Mouse (Mus musculus): ENCODE measurements around the gene Polr2f. TPM values are rescaled to one million over a fixed set of nuclear protein-coding genes. Genes with fewer than 3 reads are reported as not detected.

Polr2f gene
- polyA plus RNA-seq, 1 experiment = 436 TPM

DNA sequence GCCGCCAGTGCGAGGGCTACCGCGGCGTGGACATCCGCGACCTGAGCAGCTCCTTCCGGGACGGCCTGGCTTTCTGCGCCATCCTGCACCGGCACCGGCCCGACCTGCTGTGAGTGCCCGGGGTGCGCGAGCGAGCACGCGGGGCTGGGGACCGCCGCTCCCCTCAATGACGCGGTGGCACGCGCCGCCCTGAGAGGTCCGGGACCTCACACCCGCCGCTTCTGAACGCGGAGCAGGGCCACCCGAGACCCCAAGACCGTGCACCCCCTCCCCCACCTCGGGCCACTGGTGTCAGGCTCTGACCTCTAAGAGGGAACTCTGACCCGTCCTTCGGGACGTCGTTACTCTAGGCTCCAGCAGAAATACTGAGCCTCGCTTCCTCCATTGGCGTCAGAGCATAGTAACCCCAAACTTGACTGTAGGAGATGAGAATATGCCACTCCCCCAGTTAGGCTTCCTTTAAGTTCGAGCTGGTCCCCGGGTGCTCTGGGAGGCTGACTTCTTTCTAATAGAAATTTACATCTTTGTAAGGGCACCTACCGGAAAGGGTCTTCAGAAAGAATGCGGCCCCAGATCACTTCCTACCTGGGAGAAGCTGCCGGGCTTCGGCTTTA lies 31.4 kb upstream of the Polr2f start:
- TF ChIP-seq USF1 (IDR thresholded peaks at IDR 0.05; ENCODE audit: low read depth) (no peak), CEBPB (IDR thresholded peaks at IDR 0.05; ENCODE audit: low read depth) (no peak), CTCF (IDR thresholded peaks at IDR 0.05; ENCODE audit: control insufficient read depth, insufficient read depth, insufficient read length) (no peak), MAX (IDR thresholded peaks at IDR 0.05) (no peak), MYOD1 (IDR thresholded peaks at IDR 0.05; ENCODE audit: control insufficient read depth, insufficient read length, low read depth) (no peak), FOSL1 (IDR thresholded peaks at IDR 0.05; ENCODE audit: insufficient read depth, low read length, poor library complexity, severe bottlenecking) (no peak), MYOG (IDR thresholded peaks at IDR 0.05; ENCODE audit: control insufficient read depth, extremely low read depth, insufficient read length) (no peak)
- no peaks in the 10 kb centered on the region for H3K36me3 ChIP-seq (ENCODE audit: control insufficient read depth, insufficient read depth)
- peak overlapping the region; percentile 76 for H3ac ChIP-seq (ENCODE audit: control insufficient read depth, insufficient read length, low read depth)
- H3K27me3 ChIP-seq (ENCODE audit: control insufficient read depth, insufficient read depth, insufficient read length) = no peaks in the 10 kb centered on the region
- H3K4me3 ChIP-seq (ENCODE audit: insufficient read depth, poor library complexity, severe bottlenecking) = peak overlapping the region; percentile 75
- H3K79me3 ChIP-seq (ENCODE audit: low read depth) = peaks cover 12% of the 10 kb centered on the region
- peaks cover 30% of the 10 kb centered on the region for H3K79me2 ChIP-seq (ENCODE audit: control insufficient read depth, insufficient read depth)

DNA sequence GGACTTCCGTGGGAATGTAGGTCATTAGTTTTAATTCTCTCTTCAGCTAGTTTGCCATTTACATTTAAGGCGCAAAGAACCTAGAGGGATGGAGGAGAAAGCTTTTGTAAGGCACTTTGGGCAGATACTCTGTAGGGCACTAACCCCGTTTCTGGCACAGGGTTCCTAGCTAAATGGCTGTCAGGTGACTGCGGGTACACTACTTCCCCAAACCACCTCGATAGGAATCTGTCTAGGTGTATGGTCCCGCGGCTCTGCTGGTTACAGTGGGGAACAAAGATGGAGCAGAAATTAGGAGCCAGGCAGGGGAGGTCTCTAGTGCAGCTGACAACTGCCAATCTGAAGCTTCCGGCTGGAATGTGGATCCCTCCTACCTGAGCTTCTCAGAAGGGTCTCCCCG lies 30.8 kb upstream of the Polr2f start:
- Histone ChIP-seq H3K79me3 (ENCODE audit: low read depth) (peaks cover 12% of the 10 kb centered on the region), H3K36me3 (ENCODE audit: control insufficient read depth, insufficient read depth) (peaks cover 4% of the 10 kb centered on the region), H3ac (ENCODE audit: control insufficient read depth, insufficient read length, low read depth) (peak overlapping the region; percentile 76), H3K79me2 (ENCODE audit: control insufficient read depth, insufficient read depth) (peaks cover 30% of the 10 kb centered on the region), H3K4me3 (ENCODE audit: insufficient read depth, poor library complexity, severe bottlenecking) (peak overlapping the region; percentile 75), H3K27me3 (ENCODE audit: control insufficient read depth, insufficient read depth, insufficient read length) (no peaks in the 10 kb centered on the region)
- TF ChIP-seq MYOG (IDR thresholded peaks at IDR 0.05; ENCODE audit: control insufficient read depth, extremely low read depth, insufficient read length) = no peak
- no peak for TF ChIP-seq MYOD1 (IDR thresholded peaks at IDR 0.05; ENCODE audit: control insufficient read depth, insufficient read length, low read depth)
- TF ChIP-seq CEBPB (IDR thresholded peaks at IDR 0.05; ENCODE audit: low read depth) = no peak
- TF ChIP-seq USF1 (IDR thresholded peaks at IDR 0.05; ENCODE audit: low read depth) = no peak
- no peak for TF ChIP-seq MAX (IDR thresholded peaks at IDR 0.05)

- no peak for TF ChIP-seq CTCF (IDR thresholded peaks at IDR 0.05; ENCODE audit: control insufficient read depth, insufficient read depth, insufficient read length)
- no peak for TF ChIP-seq MYOG (IDR thresholded peaks at IDR 0.05; ENCODE audit: control insufficient read depth, extremely low read depth, insufficient read length)
- TF ChIP-seq FOSL1 (IDR thresholded peaks at IDR 0.05; ENCODE audit: insufficient read depth, low read length, poor library complexity, severe bottlenecking) = no peak
- TF ChIP-seq MAX (IDR thresholded peaks at IDR 0.05) = no peak
- TF ChIP-seq USF1 (IDR thresholded peaks at IDR 0.05; ENCODE audit: low read depth) = no peak
- TF ChIP-seq CEBPB (IDR thresholded peaks at IDR 0.05; ENCODE audit: low read depth) = no peak
- TF ChIP-seq MYOD1 (IDR thresholded peaks at IDR 0.05; ENCODE audit: control insufficient read depth, insufficient read length, low read depth) = no peak
- H3ac ChIP-seq (ENCODE audit: control insufficient read depth, insufficient read length, low read depth) = no peak overlapping the region
- no peaks in the 10 kb centered on the region for H3K27me3 ChIP-seq (ENCODE audit: control insufficient read depth, insufficient read depth, insufficient read length)
- peaks cover 9% of the 10 kb centered on the region for H3K36me3 ChIP-seq (ENCODE audit: control insufficient read depth, insufficient read depth)
- H3K79me2 ChIP-seq (ENCODE audit: control insufficient read depth, insufficient read depth) = peaks cover 30% of the 10 kb centered on the region
- peaks cover 12% of the 10 kb centered on the region for H3K79me3 ChIP-seq (ENCODE audit: low read depth)
- peak overlapping the region; percentile 75 for H3K4me3 ChIP-seq (ENCODE audit: insufficient read depth, poor library complexity, severe bottlenecking)
Measured at GRCm38 (mm10) chr15:79110528-79110927, 30.3 kb upstream of the Polr2f start.

DNA sequence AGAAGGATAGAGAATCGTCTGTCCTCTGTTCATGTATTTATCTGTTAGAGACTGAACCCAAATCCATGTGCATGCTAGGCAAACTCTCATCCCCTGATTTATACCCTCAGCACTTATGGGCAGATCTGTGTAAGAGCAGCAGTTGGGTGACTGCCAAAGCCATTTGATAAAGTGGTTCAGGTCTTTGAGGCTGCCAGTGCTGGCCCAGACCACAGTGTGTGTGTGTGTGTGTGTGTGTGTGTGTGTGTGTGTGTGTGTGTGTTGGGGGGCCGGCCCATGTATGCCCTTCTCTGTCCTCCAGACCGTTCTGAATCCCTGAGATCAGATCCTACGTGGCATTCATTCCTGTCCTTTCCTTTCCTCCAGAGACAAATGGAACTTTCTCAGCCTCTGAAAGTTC lies 29.0 kb upstream of the Polr2f start:
- Histone ChIP-seq H3K27me3 (ENCODE audit: control insufficient read depth, insufficient read depth, insufficient read length) (no peaks in the 10 kb centered on the region), H3K79me2 (ENCODE audit: control insufficient read depth, insufficient read depth) (peaks cover 30% of the 10 kb centered on the region), H3ac (ENCODE audit: control insufficient read depth, insufficient read length, low read depth) (no peak overlapping the region), H3K4me3 (ENCODE audit: insufficient read depth, poor library complexity, severe bottlenecking) (no peak overlapping the region), H3K79me3 (ENCODE audit: low read depth) (peaks cover 12% of the 10 kb centered on the region), H3K36me3 (ENCODE audit: control insufficient read depth, insufficient read depth) (peaks cover 18% of the 10 kb centered on the region)
- TF ChIP-seq MYOG (IDR thresholded peaks at IDR 0.05; ENCODE audit: control insufficient read depth, extremely low read depth, insufficient read length) (no peak), USF1 (IDR thresholded peaks at IDR 0.05; ENCODE audit: low read depth) (no peak)

DNA sequence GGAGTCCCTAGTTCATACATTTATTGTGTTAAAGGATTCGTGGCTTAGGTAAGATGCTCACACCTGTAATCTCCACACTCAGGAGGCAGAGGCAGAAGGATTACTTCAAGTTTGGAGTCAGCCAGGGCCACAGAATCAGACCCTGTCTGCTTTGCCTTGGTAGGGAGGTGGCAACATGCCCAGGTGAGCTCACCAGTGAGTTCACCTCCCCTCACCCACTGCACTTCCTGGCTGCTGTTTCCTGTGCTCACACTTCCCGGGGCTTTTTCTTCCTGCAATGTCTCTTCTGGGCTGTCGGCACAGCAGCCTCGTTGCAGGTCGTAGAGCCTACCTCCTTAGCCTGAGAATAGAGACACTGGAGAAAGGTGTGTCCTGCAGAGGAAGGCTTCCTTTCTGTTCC lies 25.5 kb upstream of the Polr2f start:
- H3K79me3 ChIP-seq (ENCODE audit: low read depth) = peaks cover 4% of the 10 kb centered on the region
- peaks cover 20% of the 10 kb centered on the region for H3K79me2 ChIP-seq (ENCODE audit: control insufficient read depth, insufficient read depth)
- H3K4me3 ChIP-seq (ENCODE audit: insufficient read depth, poor library complexity, severe bottlenecking) = no peak overlapping the region
- no peak overlapping the region for H3ac ChIP-seq (ENCODE audit: control insufficient read depth, insufficient read length, low read depth)
- H3K36me3 ChIP-seq (ENCODE audit: control insufficient read depth, insufficient read depth) = peaks cover 51% of the 10 kb centered on the region
- no peaks in the 10 kb centered on the region for H3K27me3 ChIP-seq (ENCODE audit: control insufficient read depth, insufficient read depth, insufficient read length)
- TF ChIP-seq MYOG (IDR thresholded peaks at IDR 0.05; ENCODE audit: control insufficient read depth, extremely low read depth, insufficient read length) (no peak), MAX (IDR thresholded peaks at IDR 0.05) (no peak), CTCF (IDR thresholded peaks at IDR 0.05; ENCODE audit: control insufficient read depth, insufficient read depth, insufficient read length) (no peak), CEBPB (IDR thresholded peaks at IDR 0.05; ENCODE audit: low read depth) (no peak), MYOD1 (IDR thresholded peaks at IDR 0.05; ENCODE audit: control insufficient read depth, insufficient read length, low read depth) (no peak), FOSL1 (IDR thresholded peaks at IDR 0.05; ENCODE audit: insufficient read depth, low read length, poor library complexity, severe bottlenecking) (no peak), USF1 (IDR thresholded peaks at IDR 0.05; ENCODE audit: low read depth) (no peak)

DNA sequence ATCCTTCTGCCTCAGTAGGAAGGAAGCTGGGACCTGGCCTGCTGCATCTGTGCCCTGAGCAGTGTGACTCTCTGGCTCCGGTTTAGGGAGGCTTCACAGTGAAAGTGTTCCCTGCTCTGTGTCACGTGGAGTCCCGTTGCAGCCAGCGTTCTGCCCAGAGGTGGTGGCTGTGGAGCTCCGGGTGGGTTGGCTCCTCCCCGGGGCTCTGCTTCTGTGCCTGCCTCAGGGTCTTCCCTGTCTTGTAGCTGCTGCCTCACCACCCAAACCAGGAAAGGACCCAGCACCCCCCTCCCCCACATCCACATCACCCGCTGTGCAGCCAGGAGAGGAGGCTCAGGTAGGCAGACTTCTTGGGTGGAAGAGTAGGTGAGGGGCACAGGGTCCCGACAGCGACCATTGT lies 21.3 kb upstream of the Polr2f start:
- Histone ChIP-seq H3K4me3 (ENCODE audit: insufficient read depth, poor library complexity, severe bottlenecking) (no peak overlapping the region), H3ac (ENCODE audit: control insufficient read depth, insufficient read length, low read depth) (no peak overlapping the region), H3K79me3 (ENCODE audit: low read depth) (no peaks in the 10 kb centered on the region), H3K79me2 (ENCODE audit: control insufficient read depth, insufficient read depth) (no peaks in the 10 kb centered on the region), H3K36me3 (ENCODE audit: control insufficient read depth, insufficient read depth) (peaks cover 78% of the 10 kb centered on the region), H3K27me3 (ENCODE audit: control insufficient read depth, insufficient read depth, insufficient read length) (no peaks in the 10 kb centered on the region)
- TF ChIP-seq MYOG (IDR thresholded peaks at IDR 0.05; ENCODE audit: control insufficient read depth, extremely low read depth, insufficient read length) = no peak
- no peak for TF ChIP-seq MYOD1 (IDR thresholded peaks at IDR 0.05; ENCODE audit: control insufficient read depth, insufficient read length, low read depth)
- no peak for TF ChIP-seq MAX (IDR thresholded peaks at IDR 0.05)
- no peak for TF ChIP-seq USF1 (IDR thresholded peaks at IDR 0.05; ENCODE audit: low read depth)
- TF ChIP-seq FOSL1 (IDR thresholded peaks at IDR 0.05; ENCODE audit: insufficient read depth, low read length, poor library complexity, severe bottlenecking) = no peak
- no peak for TF ChIP-seq CEBPB (IDR thresholded peaks at IDR 0.05; ENCODE audit: low read depth)
- TF ChIP-seq CTCF (IDR thresholded peaks at IDR 0.05; ENCODE audit: control insufficient read depth, insufficient read depth, insufficient read length) = no peak
